Mouse (Mus musculus) lung, adult 2 months (tissue): ENCODE data around the gene Zbtb18. TPM values are rescaled to one million over a fixed set of nuclear protein-coding genes. Genes with fewer than 3 reads are reported as not detected.
A peak's percentile ranks its signal among the peaks of the same experiment; 100 is the strongest.

Experiments
- DNase-seq: peaks from one replicate; pipeline ENCODE4 v3.0.0; 2022
- H3K4me1 ChIP-seq: fragments of 200-500 bp; 2 replicates; pipeline ENCODE4 v1.6.1; 2011; ENCODE audit warnings: low read length; ENCODE audit not compliant: control insufficient read depth, insufficient read depth
- H3K4me3 ChIP-seq: fragments of 200-500 bp; replicated peaks from 2 replicates; pipeline ENCODE3; 2011; ENCODE audit warnings: low read depth, mild to moderate bottlenecking, control low read depth, low read length; ENCODE audit errors: extremely low read depth
- CTCF ChIP-seq: fragments of 200-500 bp; IDR thresholded peaks from 2 replicates; pipeline ENCODE4 v1.5.1; 2011; ENCODE audit warnings: mild to moderate bottlenecking, low read length, control low read depth; ENCODE audit not compliant: insufficient read depth
- POLR2A ChIP-seq: fragments of 200-500 bp; IDR thresholded peaks from 2 replicates; pipeline ENCODE4 v1.6.1; 2011; ENCODE audit warnings: low read depth, mild to moderate bottlenecking, control low read depth, low read length, borderline replicate concordance; ENCODE audit errors: extremely low read depth
- WGBS: fragments of 180-500 bp; shearing (Covaris S2); methylation state at CpG from one replicate; pipeline ENCODE4 v1.1.7; 2018; 5-methylcytosine and 5-hydroxymethylcytosine counted together
- polyA plus RNA-seq: library from polyadenylated mRNA; depleted of rRNA; stranded (reverse); fragments of >200 nt; gene quantifications from 2 replicates; pipeline ENCODE4 v1.2.3, GENCODE M21; 2012; rRNA removed

Zbtb18 gene
- 10.5 and 18.0 TPM in 2 replicates for polyA plus RNA-seq

- peak; percentile 41 for DNase-seq
- peaks cover 11% of the 10 kb centered on the region for H3K4me1 ChIP-seq
- H3K4me3 ChIP-seq: peak within 1 kb of the TSS; percentile 90
- WGBS: under 1% methylated on average over 52 of the region's 106 CpGs
- TF ChIP-seq POLR2A (no peak), CTCF (no peak)
Observed at GRCm38 (mm10) chr1:177442196-177442808, at the start of gene Zbtb18. TSS of gene Zbtb18 (plus strand) at chr1:177442351.

DNA sequence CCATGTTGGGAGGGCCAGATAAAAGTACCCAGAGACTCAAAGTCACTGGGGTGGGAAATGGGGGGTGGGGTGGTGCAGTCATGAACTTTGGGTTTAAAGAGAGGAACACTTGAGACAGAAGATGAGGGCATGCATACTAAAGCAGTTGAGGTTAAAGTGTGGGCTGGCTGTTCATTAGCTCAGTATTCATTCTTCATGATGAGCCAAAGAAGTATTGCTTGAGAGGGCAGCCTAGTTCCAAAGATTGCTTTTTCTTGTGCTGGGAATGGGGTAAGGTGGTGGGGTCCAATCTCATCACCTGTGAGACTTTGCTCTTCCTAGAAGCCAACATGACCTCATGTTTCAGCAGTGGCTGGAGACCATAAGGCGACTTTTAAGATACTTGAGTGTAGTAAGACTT lies 44.7 kb upstream of the Zbtb18 start:
- TF ChIP-seq CTCF: no peak
- no peak for TF ChIP-seq POLR2A
- Histone ChIP-seq H3K4me1 (no peaks in the 10 kb centered on the region), H3K4me3 (no peak overlapping the region)
- 71% methylated on average over 1 of the region's 1 CpGs for WGBS
- DNase-seq: no peak

DNA sequence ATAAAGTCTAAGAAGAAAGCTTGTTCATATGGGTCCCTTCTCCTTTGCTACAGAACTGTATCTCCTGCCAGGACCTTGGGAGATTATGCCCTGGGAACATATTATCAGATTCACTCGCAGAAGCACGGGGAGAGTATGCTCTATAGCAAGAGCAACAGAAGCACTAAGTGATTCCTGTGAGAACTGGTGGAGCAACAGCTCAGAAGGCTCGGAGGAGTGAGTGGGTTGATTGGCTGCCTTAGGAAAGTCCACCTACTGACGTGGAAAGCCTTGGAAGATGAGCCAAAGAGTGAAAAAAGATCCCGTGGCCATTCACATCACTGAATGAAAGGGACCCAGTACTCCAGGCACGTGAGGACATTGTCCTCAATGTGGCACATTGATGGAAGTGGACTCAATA lies 37.0 kb upstream of the Zbtb18 start:
- Histone ChIP-seq H3K4me1 (no peaks in the 10 kb centered on the region; the same call in 1 of the 2 replicates), H3K4me3 (no peak overlapping the region)
- 77% methylated on average over 6 of the region's 6 CpGs for WGBS
- TF ChIP-seq CTCF: no peak
- no peak for TF ChIP-seq POLR2A
- no peak for DNase-seq

GRCm38 (mm10) chr1:177408690-177409089 lies 33.5 kb upstream of the Zbtb18 start:
- peak; percentile 34 for DNase-seq
- TF ChIP-seq POLR2A (no peak), CTCF (no peak)
- WGBS: 45% methylated on average over 3 of the region's 3 CpGs
- Histone ChIP-seq H3K4me3 (no peak overlapping the region), H3K4me1 (no peaks in the 10 kb centered on the region; the same call in 1 of the 2 replicates)

DNA sequence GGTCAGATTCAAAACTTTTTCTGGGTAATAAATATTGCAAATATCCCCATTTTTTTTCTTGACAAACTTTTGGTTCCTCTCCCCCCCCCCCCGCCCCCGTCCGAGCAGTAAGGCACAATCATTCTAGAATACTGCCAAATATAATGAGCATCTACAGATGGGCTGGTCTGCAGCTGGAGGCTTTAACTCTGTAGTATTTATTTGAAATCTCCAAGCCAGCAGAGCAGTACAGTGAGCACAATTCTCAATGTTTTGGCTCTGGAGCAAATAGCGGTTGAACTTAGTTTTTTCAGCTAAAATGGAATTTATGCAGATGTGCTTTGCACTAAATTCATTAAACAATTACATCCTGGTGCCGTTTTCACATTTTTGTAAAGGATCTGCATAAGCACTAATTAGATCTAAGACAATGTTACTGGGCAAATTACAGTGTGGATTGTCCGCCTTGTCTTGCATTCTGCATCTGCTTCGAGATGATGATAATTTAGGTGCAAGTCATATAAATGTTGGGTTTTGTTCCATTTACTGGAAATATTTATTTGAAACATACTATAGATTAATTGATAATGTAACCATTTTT lies 31.3 kb upstream of the Zbtb18 start:
- WGBS: 78% methylated on average over 7 of the region's 7 CpGs
- TF ChIP-seq CTCF (no peak), POLR2A (no peak)
- DNase-seq: no peak
- H3K4me1 ChIP-seq: no peaks in the 10 kb centered on the region; the same call in 1 of the 2 replicates
- no peak overlapping the region for H3K4me3 ChIP-seq

GRCm38 (mm10) chr1:177411359-177412358 lies 30.5 kb upstream of the Zbtb18 start:
- WGBS: 55% methylated on average over 19 of the region's 19 CpGs
- TF ChIP-seq POLR2A (no peak), CTCF (no peak)
- no peak for DNase-seq
- Histone ChIP-seq H3K4me3 (no peak overlapping the region), H3K4me1 (no peaks in the 10 kb centered on the region; the same call in 1 of the 2 replicates)

DNA sequence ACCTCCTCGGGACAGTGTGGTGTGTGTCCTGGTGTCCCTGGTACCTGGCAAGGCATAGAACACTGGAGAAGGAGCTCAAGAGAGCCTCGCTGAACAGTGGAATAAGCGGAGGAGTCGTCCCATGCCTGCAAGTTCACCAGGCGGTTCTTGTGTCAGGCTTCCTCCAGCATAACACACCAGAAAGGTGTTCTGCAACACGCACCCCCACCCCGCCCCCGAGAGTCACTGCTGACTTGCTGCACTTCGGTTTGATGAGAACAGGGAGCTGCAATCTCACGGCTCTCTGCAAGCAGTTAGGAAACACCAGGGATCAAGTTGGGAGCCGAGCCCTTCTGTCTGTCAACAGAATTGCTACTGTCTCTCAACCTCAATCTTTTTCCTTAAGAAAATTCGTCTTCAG lies 22.8 kb upstream of the Zbtb18 start:
- 72% methylated on average over 12 of the region's 12 CpGs for WGBS
- Histone ChIP-seq H3K4me3 (no peak overlapping the region), H3K4me1 (no peaks in the 10 kb centered on the region)
- TF ChIP-seq POLR2A: no peak
- no peak for TF ChIP-seq CTCF
- DNase-seq: no peak

- TF ChIP-seq POLR2A: no peak
- no peak for TF ChIP-seq CTCF
- H3K4me3 ChIP-seq: no peak overlapping the region
- WGBS: 74% methylated on average over 6 of the region's 6 CpGs
- DNase-seq: no peak
- H3K4me1 ChIP-seq: no peaks in the 10 kb centered on the region
Observed at GRCm38 (mm10) chr1:177420126-177420525, 22.0 kb upstream of the Zbtb18 start.

DNA sequence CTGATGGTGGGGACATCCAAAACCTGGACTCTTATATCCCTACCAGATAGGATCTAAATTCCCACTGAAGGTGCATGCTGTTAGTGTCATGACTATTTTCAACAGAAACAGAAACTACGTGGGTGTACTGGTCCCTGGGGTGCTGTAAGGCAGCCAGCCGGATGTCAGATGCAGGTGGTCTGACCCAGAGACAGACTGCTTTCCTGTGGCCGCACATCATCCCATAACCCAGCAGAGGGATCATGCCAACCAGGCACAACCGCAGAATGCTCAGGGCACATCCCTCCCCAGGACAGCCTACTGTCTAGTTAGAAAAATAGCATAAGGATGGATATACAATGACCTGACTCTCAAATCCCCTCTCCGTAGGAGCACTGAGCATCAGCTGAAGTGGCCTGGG lies 14.3 kb upstream of the Zbtb18 start:
- TF ChIP-seq CTCF (no peak), POLR2A (no peak)
- Histone ChIP-seq H3K4me1 (no peaks in the 10 kb centered on the region), H3K4me3 (no peak overlapping the region)
- WGBS: 67% methylated on average over 5 of the region's 5 CpGs
- DNase-seq: no peak

- TF ChIP-seq CTCF: no peak
- no peak for TF ChIP-seq POLR2A
- no peak for DNase-seq
- H3K4me1 ChIP-seq: no peaks in the 10 kb centered on the region
- 63% methylated on average over 14 of the region's 14 CpGs for WGBS
- H3K4me3 ChIP-seq: no peak overlapping the region
Observed at GRCm38 (mm10) chr1:177428338-177428737, 13.8 kb upstream of the Zbtb18 start.
